Mouse (Mus musculus) embryonic facial prominence, embryonic 11.5 days (tissue): Measurements from ENCODE around the gene Vps18. TPM values are rescaled to one million over a fixed set of nuclear protein-coding genes. Genes with fewer than 3 reads are reported as not detected.

Source experiments
- ATAC-seq: fragments of 200-750 bp; cut with Nextera tagmentation; replicated peaks from 2 replicates; pipeline ENCODE4 v1.8.0; 2017; ENCODE audit warnings: low read depth; ENCODE audit not compliant: insufficient number of reproducible peaks, low FRiP score, low TSS enrichment
- DNase-seq: peaks from one replicate; pipeline ENCODE4 v3.0.0-alpha.2; 2015; ENCODE audit warnings: low spot score
- H3K27ac ChIP-seq: fragments of 300-500 bp; sonication (generic); replicated peaks from 2 replicates; pipeline ENCODE4 v1.5.1; 2014; ENCODE audit warnings: mild to moderate bottlenecking, low read depth, low read length, control low read depth
- H3K27me3 ChIP-seq: fragments of 300-500 bp; sonication (generic); 2 replicates; pipeline ENCODE4 v1.6.1; 2014; ENCODE audit warnings: mild to moderate bottlenecking, low read length, moderate library complexity, mixed read lengths; ENCODE audit not compliant: control insufficient read depth, insufficient read depth
- H3K36me3 ChIP-seq: fragments of 300-500 bp; sonication (generic); replicated peaks from 2 replicates; pipeline ENCODE4 v1.6.1; 2014; ENCODE audit warnings: low read depth, mild to moderate bottlenecking, low read length, moderate library complexity, mixed read lengths; ENCODE audit not compliant: control insufficient read depth, insufficient read depth
- H3K4me1 ChIP-seq: fragments of 300-500 bp; sonication (generic); 2 replicates; pipeline ENCODE4 v1.6.1; 2014; ENCODE audit warnings: low read length, mixed read lengths; ENCODE audit not compliant: control insufficient read depth, insufficient read depth
- H3K4me2 ChIP-seq: fragments of 300-500 bp; sonication (generic); 2 replicates; pipeline ENCODE4 v1.6.1; 2014; ENCODE audit warnings: low read depth, mild to moderate bottlenecking, control low read depth, low read length, moderate library complexity
- H3K4me3 ChIP-seq: fragments of 300-500 bp; sonication (generic); 2 replicates; pipeline ENCODE4 v1.5.1; 2014; ENCODE audit warnings: low read depth, low read length, control low read depth
- H3K9ac ChIP-seq: fragments of 300-500 bp; sonication (generic); replicated peaks from 2 replicates; pipeline ENCODE4 v1.6.1; 2014; ENCODE audit warnings: mild to moderate bottlenecking, control low read depth, low read length
- H3K9me3 ChIP-seq: fragments of 300-500 bp; sonication (generic); replicated peaks from 2 replicates; pipeline ENCODE4 v1.6.1; 2016; ENCODE audit warnings: mild to moderate bottlenecking, low read length, inconsistent platforms, mixed read lengths; ENCODE audit not compliant: control insufficient read depth
- WGBS: fragments of 180-500 bp; shearing (Covaris S2); extraction: QIAGEN DNeasy Blood & Tissue Kit; methylation state at CpG from one replicate; pipeline ENCODE4 v1.1.7; 2014; 5-methylcytosine and 5-hydroxymethylcytosine counted together
- polyA plus RNA-seq: library from polyadenylated mRNA; unstranded; fragments of >200 nt; fragmentation: Nextera tagmentation; extraction: Ambion mirVana; gene quantifications from 2 replicates; pipeline ENCODE4 v1.2.1, GENCODE M21; 2014

Gene Vps18
- polyA plus RNA-seq, 1 experiment from 2014 or later = 9.2 TPM

- H3K36me3 ChIP-seq = peaks cover 10% of the 10 kb centered on the region
- no peaks in the 10 kb centered on the region for H3K27me3 ChIP-seq
- H3K27ac ChIP-seq = no peak overlapping the region
- no peak for ATAC-seq
- DNase-seq = no peak
- 96% methylated on average over 17 of the region's 17 CpGs for WGBS
- H3K4me2 ChIP-seq = no peak overlapping the region
- H3K4me3 ChIP-seq = no peak overlapping the region
- H3K9me3 ChIP-seq = no peaks in the 10 kb centered on the region
- no peak overlapping the region for H3K9ac ChIP-seq
- no peaks in the 10 kb centered on the region for H3K4me1 ChIP-seq
These were observed 4.8 kb downstream of the Vps18 start for GRCm38 (mm10) chr2:119293311-119293710.

GRCm38 (mm10) chr2:119293776-119294390, 5.3 kb downstream of the Vps18 start:
- Histone ChIP-seq H3K9ac (no peak overlapping the region), H3K27me3 (no peaks in the 10 kb centered on the region), H3K36me3 (peaks cover 10% of the 10 kb centered on the region), H3K4me1 (no peaks in the 10 kb centered on the region), H3K4me3 (no peak overlapping the region), H3K9me3 (no peaks in the 10 kb centered on the region), H3K4me2 (no peak overlapping the region), H3K27ac (no peak overlapping the region)
- no peak for ATAC-seq
- no peak for DNase-seq
- WGBS = 94% methylated on average over 34 of the region's 34 CpGs

- no peak overlapping the region for H3K9ac ChIP-seq
- H3K36me3 ChIP-seq = peaks cover 10% of the 10 kb centered on the region
- no peaks in the 10 kb centered on the region for H3K9me3 ChIP-seq
- no peaks in the 10 kb centered on the region for H3K27me3 ChIP-seq
- WGBS = 94% methylated on average over 18 of the region's 18 CpGs
- no peak overlapping the region for H3K27ac ChIP-seq
- ATAC-seq = no peak
- H3K4me1 ChIP-seq = no peaks in the 10 kb centered on the region
- H3K4me2 ChIP-seq = no peak overlapping the region
- no peak overlapping the region for H3K4me3 ChIP-seq
- no peak for DNase-seq
These were observed 5.9 kb downstream of the Vps18 start for GRCm38 (mm10) chr2:119294411-119294810.

- Histone ChIP-seq H3K4me2 (no peak overlapping the region), H3K4me1 (no peaks in the 10 kb centered on the region), H3K36me3 (peaks cover 10% of the 10 kb centered on the region), H3K27me3 (no peaks in the 10 kb centered on the region), H3K4me3 (no peak overlapping the region), H3K9ac (no peak overlapping the region), H3K27ac (no peak overlapping the region), H3K9me3 (no peaks in the 10 kb centered on the region)
- DNase-seq (no peak), ATAC-seq (no peak)
- 92% methylated on average over 12 of the region's 12 CpGs for WGBS
These were observed 8.2 kb downstream of the Vps18 start for GRCm38 (mm10) chr2:119296756-119297155.

- no peaks in the 10 kb centered on the region for H3K9me3 ChIP-seq
- H3K27me3 ChIP-seq = no peaks in the 10 kb centered on the region
- H3K4me1 ChIP-seq = no peaks in the 10 kb centered on the region
- H3K36me3 ChIP-seq = peaks cover 8% of the 10 kb centered on the region
- H3K9ac ChIP-seq = no peak overlapping the region
- H3K27ac ChIP-seq = no peak overlapping the region
- ATAC-seq = no peak
- H3K4me2 ChIP-seq = no peak overlapping the region
- H3K4me3 ChIP-seq = no peak overlapping the region
- 92% methylated on average over 19 of the region's 19 CpGs for WGBS
- no peak for DNase-seq
These were observed 9.0 kb downstream of the Vps18 start for GRCm38 (mm10) chr2:119297506-119297905.

- DNase-seq = peak; percentile 71
- Histone ChIP-seq H3K36me3 (peaks cover 8% of the 10 kb centered on the region), H3K4me3 (no peak overlapping the region), H3K27me3 (no peaks in the 10 kb centered on the region), H3K9ac (no peak overlapping the region), H3K4me1 (no peaks in the 10 kb centered on the region), H3K27ac (no peak overlapping the region), H3K9me3 (no peaks in the 10 kb centered on the region), H3K4me2 (no peak overlapping the region)
- ATAC-seq = no peak
- WGBS = 46% methylated on average over 5 of the region's 5 CpGs
These were observed 9.8 kb downstream of the Vps18 start for GRCm38 (mm10) chr2:119298330-119298729.

- Histone ChIP-seq H3K36me3 (peaks cover 8% of the 10 kb centered on the region), H3K9ac (no peak overlapping the region)
- 92% methylated on average over 2 of the region's 2 CpGs for WGBS
These were observed 10.3 kb downstream of the Vps18 start for GRCm38 (mm10) chr2:119298839-119299238.

GRCm38 (mm10) chr2:119299981-119300818, 11.7 kb downstream of the Vps18 start:
- WGBS = 4% methylated on average over 15 of the region's 15 CpGs
- no peak overlapping the region; the same call in 1 of the 2 replicates for H3K9ac ChIP-seq
- ATAC-seq (peak; percentile 81), DNase-seq (peak; percentile 84)
- H3K27me3 ChIP-seq = no peaks in the 10 kb centered on the region
- no peaks in the 10 kb centered on the region for H3K4me1 ChIP-seq
- no peak overlapping the region for H3K27ac ChIP-seq
- no peaks in the 10 kb centered on the region for H3K9me3 ChIP-seq
- no peak overlapping the region; the same call in 1 of the 2 replicates for H3K4me2 ChIP-seq
- H3K36me3 ChIP-seq = peaks cover 6% of the 10 kb centered on the region; the same call in 1 of the 2 replicates
- H3K4me3 ChIP-seq = no peak overlapping the region

More at GRCm38 (mm10) chr2:119298839-119299238, 10.3 kb downstream of the Vps18 start:
- ATAC-seq (no peak), DNase-seq (no peak)
- no peak overlapping the region for H3K4me3 ChIP-seq
- H3K27me3 ChIP-seq = no peaks in the 10 kb centered on the region
- H3K27ac ChIP-seq = no peak overlapping the region
- no peak overlapping the region for H3K4me2 ChIP-seq
- H3K9me3 ChIP-seq = no peaks in the 10 kb centered on the region
- H3K4me1 ChIP-seq = no peaks in the 10 kb centered on the region
